Mouse (Mus musculus) kidney, adult 2 months (tissue): ENCODE data around the gene Nr5a1. TPM values are rescaled to one million over a fixed set of nuclear protein-coding genes. Genes with fewer than 3 reads are reported as not detected.

Source experiments
- DNase-seq: peaks from one replicate; pipeline ENCODE4 v3.0.0; 2021
- H3K27ac ChIP-seq: fragments of 200-500 bp; 2 replicates; pipeline ENCODE4 v1.5.1; 2012; ENCODE audit warnings: low read depth, low read length, control low read depth, inconsistent platforms; ENCODE audit not compliant: insufficient read depth
- H3K27me3 ChIP-seq: fragments of 200-500 bp; replicated peaks from 2 replicates; pipeline ENCODE4 v1.6.1; 2012; ENCODE audit warnings: mild to moderate bottlenecking, moderate library complexity, low read length, inconsistent platforms; ENCODE audit not compliant: control insufficient read depth, insufficient read depth
- H3K36me3 ChIP-seq: fragments of 200-500 bp; 2 replicates; pipeline ENCODE4 v1.6.1; 2012; ENCODE audit warnings: mild to moderate bottlenecking, moderate library complexity, low read length, inconsistent platforms; ENCODE audit not compliant: control insufficient read depth, insufficient read depth
- H3K4me1 ChIP-seq: fragments of 200-500 bp; 2 replicates; pipeline ENCODE4 v1.6.1; 2011; ENCODE audit warnings: low read length; ENCODE audit not compliant: control insufficient read depth, insufficient read depth
- H3K4me3 ChIP-seq: fragments of 200-500 bp; 2 replicates; pipeline ENCODE4 v1.5.1; 2011; ENCODE audit warnings: mild to moderate bottlenecking, low read depth, low read length, control low read depth; ENCODE audit not compliant: insufficient read depth
- CTCF ChIP-seq: fragments of 200-500 bp; conservative IDR thresholded peaks from 2 replicates; pipeline ENCODE4 v1.5.1; 2011; ENCODE audit warnings: low read depth, mild to moderate bottlenecking, control low read depth, low read length, moderate library complexity, mixed read lengths; ENCODE audit not compliant: insufficient read depth, insufficient read length
- POLR2A ChIP-seq: fragments of 200-500 bp; IDR thresholded peaks from one replicate; pipeline ENCODE4 v1.6.1; 2011; ENCODE audit warnings: low read depth, low read length, control low read depth
- WGBS: fragments of 180-500 bp; shearing (Covaris S2); methylation state at CpG from one replicate; pipeline ENCODE4 v1.1.7; 2018; 5-methylcytosine and 5-hydroxymethylcytosine counted together
- polyA plus RNA-seq: library from polyadenylated mRNA; depleted of rRNA; stranded (reverse); fragments of >200 nt; gene quantifications from 2 replicates; pipeline ENCODE4 v1.2.3, GENCODE M21; 2012

Nr5a1 gene
- polyA plus RNA-seq, 1 experiment: 0.03 TPM

DNA sequence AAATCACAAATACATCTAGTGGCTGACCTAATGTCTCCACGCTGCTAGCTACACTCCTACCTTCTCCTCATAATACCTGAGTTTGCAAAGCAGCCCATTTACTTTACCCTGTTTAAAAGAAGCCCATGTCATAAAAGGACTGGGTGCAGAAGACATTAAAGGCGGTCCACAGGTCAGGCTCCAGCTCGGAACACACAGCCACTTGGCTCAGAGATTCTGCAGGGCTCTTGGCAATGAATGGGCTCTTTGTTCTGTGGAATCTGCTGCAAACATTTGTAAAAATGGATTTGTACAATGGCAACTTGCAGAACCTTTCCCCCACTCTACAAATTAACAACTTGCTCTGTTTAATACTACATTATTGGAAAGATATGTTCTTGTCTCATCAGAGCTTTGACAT lies 11.1 kb upstream of the Nr5a1 start:
- no peak for DNase-seq
- Histone ChIP-seq H3K4me1 (no peaks in the 10 kb centered on the region), H3K27me3 (no peaks in the 10 kb centered on the region; the same call in 1 of the 2 replicates), H3K36me3 (peaks cover 3% of the 10 kb centered on the region), H3K27ac (no peak overlapping the region), H3K4me3 (no peak overlapping the region)
- 82% methylated on average over 3 of the region's 3 CpGs for WGBS
- TF ChIP-seq CTCF: no peak
- no peak for TF ChIP-seq POLR2A

DNA sequence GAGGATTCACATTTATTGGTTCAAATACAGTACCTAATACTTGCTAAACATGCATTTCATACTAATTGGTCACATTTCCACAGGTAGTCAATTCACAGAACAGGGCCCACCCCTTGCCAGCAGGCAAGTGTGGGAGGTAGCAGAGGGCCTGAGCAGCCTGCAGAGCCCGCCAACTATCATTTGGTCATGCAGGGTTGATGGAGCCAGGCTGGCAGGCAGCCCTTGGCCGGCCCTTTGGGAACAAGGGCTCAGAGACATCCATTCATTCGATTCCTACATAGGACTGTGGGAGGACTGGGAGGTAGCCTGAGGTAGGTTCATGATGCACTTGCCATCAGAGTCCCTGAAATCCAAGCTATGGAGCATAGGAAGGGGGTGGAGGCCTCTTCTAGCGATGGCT lies 9.0 kb upstream of the Nr5a1 start:
- no peaks in the 10 kb centered on the region for H3K4me1 ChIP-seq
- WGBS: 90% methylated on average over 4 of the region's 4 CpGs
- DNase-seq: no peak

GRCm38 (mm10) chr2:38722076-38722475 lies 7.7 kb upstream of the Nr5a1 start:
- Histone ChIP-seq H3K4me3 (no peak overlapping the region), H3K27me3 (no peaks in the 10 kb centered on the region; the same call in 1 of the 2 replicates), H3K27ac (no peak overlapping the region), H3K36me3 (no peaks in the 10 kb centered on the region), H3K4me1 (no peaks in the 10 kb centered on the region)
- 62% methylated on average over 4 of the region's 4 CpGs for WGBS
- no peak for DNase-seq
- no peak for TF ChIP-seq POLR2A
- TF ChIP-seq CTCF: no peak

More for the DNA sequence above, 9.0 kb upstream of the Nr5a1 start:
- Histone ChIP-seq H3K36me3 (no peaks in the 10 kb centered on the region), H3K27me3 (no peaks in the 10 kb centered on the region; the same call in 1 of the 2 replicates), H3K4me3 (no peak overlapping the region), H3K27ac (no peak overlapping the region)
- TF ChIP-seq POLR2A (no peak), CTCF (no peak)

DNA sequence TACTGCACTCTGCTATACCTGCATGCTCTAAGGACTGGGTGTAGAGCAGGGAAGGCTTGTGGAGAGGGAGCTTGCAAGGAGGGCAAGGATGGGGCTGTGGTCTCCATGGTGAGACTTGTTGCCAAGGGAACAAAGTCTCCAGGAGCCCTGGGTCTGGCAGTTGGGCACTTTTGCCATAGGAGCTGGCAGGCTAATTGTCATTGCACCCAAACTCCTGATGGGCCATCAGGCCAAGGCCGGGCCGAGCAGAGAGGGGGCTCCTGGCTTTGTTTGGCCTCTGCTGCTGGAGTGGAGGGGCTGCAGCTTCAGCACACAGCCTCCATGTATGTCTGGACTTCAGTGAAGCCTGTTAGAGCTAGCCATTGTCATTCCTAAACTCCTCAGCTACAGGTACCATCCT lies 6.3 kb upstream of the Nr5a1 start:
- Histone ChIP-seq H3K4me3 (no peak overlapping the region), H3K27ac (no peak overlapping the region), H3K36me3 (no peaks in the 10 kb centered on the region), H3K4me1 (no peaks in the 10 kb centered on the region), H3K27me3 (no peaks in the 10 kb centered on the region)
- no peak for DNase-seq
- 79% methylated on average over 2 of the region's 2 CpGs for WGBS
- TF ChIP-seq CTCF (no peak), POLR2A (no peak)

DNA sequence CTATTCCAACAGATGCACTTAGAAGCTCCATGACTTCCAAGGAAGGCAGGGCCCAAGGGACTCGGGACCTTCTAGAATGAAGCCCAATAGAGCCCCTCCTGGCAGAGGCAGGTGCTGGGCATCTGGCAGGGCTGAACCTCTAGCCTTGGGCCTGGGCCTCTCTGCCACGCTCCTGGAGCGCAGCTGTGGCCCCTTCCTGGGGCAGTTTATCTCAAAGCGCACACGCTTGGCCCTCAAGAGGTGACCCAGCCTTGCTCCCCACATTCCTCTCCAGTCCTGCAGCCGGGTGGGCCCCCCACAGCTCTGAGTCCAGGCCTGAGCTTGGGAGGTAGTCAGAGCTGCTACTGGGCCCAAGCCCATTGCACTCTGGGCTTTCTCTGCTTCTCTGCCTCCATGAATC lies 5.0 kb upstream of the Nr5a1 start:
- Histone ChIP-seq H3K4me1 (no peaks in the 10 kb centered on the region), H3K4me3 (no peak overlapping the region), H3K27ac (no peak overlapping the region), H3K27me3 (no peaks in the 10 kb centered on the region), H3K36me3 (no peaks in the 10 kb centered on the region)
- no peak for DNase-seq
- 83% methylated on average over 6 of the region's 6 CpGs for WGBS
- TF ChIP-seq POLR2A (no peak), CTCF (no peak)

- no peak overlapping the region for H3K27ac ChIP-seq
- H3K27me3 ChIP-seq: no peaks in the 10 kb centered on the region
- WGBS: 75% methylated on average over 8 of the region's 8 CpGs
- no peaks in the 10 kb centered on the region for H3K4me1 ChIP-seq
- H3K36me3 ChIP-seq: no peaks in the 10 kb centered on the region
- H3K4me3 ChIP-seq: no peak overlapping the region
- TF ChIP-seq CTCF (no peak), POLR2A (no peak)
- DNase-seq: no peak
These were observed 4.3 kb upstream of the Nr5a1 start for GRCm38 (mm10) chr2:38718676-38719075.

DNA sequence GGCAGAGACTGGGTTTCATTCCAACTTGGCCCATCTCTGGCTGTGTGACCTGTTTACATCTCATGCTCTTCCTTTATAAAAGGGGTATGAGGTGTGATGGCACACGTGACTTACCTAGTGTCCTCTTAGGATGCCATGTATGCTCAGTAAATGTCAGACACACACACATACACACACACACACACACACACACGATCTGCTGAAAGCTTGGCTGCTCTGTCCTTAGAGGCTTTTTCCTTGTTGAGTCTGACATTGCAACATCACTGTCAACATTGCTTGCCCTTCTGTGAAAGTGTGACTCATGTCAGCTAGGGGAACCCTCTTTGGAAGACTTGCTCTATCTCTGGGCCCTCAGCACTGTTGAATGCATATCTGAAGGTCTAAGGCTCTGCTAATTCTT lies 3.1 kb upstream of the Nr5a1 start:
- 89% methylated on average over 2 of the region's 2 CpGs for WGBS
- TF ChIP-seq CTCF (no peak), POLR2A (no peak)
- Histone ChIP-seq H3K27me3 (no peaks in the 10 kb centered on the region), H3K4me3 (no peak overlapping the region), H3K27ac (no peak overlapping the region), H3K36me3 (no peaks in the 10 kb centered on the region), H3K4me1 (no peaks in the 10 kb centered on the region)
- DNase-seq: no peak
